Mouse (Mus musculus) left cerebral cortex, adult 9 months (tissue): ENCODE data around the gene Kctd21.

Experiments
- DNase-seq, 2 experiments: peaks; one replicate each; pipeline ENCODE4 v3.0.0; 2022; ENCODE audit warnings: low spot score in 2 of 2

The Kctd21 gene

GRCm38 (mm10) chr7:97386806-97387370, 54.8 kb downstream of the Kctd21 start:
- DNase-seq, result peak; percentile 58 to 88

GRCm38 (mm10) chr7:97387561-97388147, 55.5 kb downstream of the Kctd21 start:
- no peak for DNase-seq

GRCm38 (mm10) chr7:97388541-97388940, 56.4 kb downstream of the Kctd21 start:
- no peak for DNase-seq

GRCm38 (mm10) chr7:97391293-97392078, 59.4 kb downstream of the Kctd21 start:
- DNase-seq, result no peak

GRCm38 (mm10) chr7:97392079-97392445, 59.9 kb downstream of the Kctd21 start:
- no peak for DNase-seq

DNA sequence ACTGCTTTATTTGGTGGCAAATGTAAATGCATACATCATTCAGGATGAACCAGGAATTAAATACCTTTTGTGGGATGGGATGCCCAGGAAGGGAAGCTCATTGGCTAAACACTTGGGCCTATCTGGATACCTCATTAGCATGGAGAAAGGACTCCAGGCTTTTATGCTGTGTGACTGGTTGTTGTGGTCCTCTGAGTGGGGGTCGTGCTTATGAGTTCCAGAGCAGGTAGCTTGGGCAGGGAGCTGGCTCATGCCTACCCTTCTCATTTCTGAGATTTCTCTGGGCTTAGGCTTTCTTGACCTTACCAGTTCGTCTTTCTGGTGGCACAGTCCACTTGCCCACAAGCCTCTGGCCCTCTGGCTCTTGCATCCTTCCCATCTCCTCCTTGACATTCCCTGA, 62.2 kb downstream of the Kctd21 start:
- DNase-seq, result no peak

DNA sequence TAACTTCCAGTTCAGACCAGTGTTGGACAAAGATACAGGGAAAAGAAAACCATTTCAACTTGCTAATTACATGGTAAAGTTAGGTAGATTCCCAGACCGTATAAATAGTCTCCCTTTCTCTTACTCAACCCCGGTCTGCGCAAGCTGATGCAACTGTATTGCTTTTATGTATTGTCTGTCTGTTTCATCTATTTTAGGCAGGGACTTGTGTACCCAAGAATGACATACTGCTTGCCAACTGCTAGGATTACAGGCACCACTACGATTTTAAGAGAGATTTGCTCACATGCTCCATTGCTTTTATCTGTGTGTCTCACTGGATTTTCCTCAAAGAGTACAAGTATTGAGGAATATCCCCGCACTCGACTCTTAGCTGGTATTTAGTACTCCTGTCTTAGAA, 66.8 kb downstream of the Kctd21 start:
- DNase-seq, result no peak
